Mouse (Mus musculus) testis, postnatal 14 days (tissue): Measurements from ENCODE around the gene Rcc2.

ENCODE experiments used
- DNase-seq: peaks from one replicate; pipeline ENCODE4 v3.0.0; 2021; ENCODE audit warnings: low spot score

Rcc2 gene

DNA sequence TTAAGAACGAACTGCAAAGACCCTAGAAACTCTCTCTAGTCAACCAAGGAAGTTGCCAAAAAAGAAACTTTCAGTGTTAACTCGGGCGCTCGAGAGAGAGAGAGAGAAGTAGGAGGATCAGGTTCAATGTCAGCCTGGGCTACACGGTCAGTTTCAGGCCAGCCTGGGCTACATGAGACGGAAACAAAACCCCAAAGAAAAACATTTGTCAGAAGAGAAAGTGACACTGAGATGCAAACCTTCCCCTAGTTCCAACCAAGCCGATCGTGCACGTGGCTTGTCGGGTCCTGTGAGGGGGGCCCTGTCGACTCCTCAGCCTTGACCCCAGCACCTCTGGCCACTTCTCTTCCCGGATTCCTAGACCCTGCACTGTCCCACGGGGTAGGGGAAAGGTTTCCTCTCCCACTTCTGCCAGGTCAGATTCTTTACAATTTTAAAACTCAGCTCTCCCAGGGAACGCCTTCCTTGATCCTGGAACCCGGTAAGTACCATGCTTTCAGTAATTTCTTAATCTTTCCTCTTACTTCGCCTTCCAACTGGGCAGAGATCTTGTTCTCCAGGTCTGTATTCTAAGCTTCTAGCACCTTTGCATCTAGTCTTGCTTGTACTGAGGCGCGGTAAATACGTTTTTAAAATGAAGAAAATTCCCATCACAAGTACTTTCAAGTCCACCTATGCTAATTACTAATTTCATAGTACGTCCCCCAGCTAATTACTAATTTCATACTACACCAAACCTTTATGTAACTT is at the start of gene Rcc2:
TSS of gene Rcc2 (plus strand) at position 273 of the 750 bp plus-strand sequence.
- DNase-seq: no peak

DNA sequence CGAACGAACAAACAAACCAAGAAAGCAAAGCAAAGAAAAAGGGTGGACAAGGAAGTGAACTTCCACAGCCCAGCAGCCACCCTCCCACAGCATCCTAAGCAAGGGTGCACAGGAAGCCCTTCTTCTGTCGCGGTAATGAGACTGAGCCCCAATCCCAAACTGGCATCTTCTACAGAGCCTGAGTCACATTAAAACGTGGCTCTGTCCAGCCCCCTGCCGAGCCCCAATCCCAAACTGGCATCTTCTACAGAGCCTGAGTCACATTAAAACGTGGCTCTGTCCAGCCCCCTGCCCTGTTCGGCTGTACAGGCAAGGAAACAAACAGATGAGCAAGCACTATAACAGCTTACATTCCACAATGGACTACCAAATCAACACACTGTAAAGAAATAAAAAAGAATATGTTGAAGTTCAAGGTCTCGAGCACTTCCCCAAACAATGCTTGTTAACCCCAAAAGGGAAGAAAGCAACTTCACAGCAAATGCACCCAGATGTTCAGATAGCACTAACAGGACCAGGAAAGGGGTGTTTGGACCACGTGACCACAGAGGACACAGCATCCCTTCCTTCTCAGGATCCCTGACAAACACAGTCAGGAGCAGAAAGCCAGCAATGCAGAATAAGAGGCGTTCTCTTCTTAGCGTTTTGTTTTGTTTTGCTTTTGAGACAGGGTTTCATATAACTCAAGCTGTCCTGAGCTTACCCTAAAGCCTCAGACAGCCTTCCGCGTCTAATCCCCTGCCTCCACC is 46.3 kb upstream of the Rcc2 start:
- DNase-seq: no peak

DNA sequence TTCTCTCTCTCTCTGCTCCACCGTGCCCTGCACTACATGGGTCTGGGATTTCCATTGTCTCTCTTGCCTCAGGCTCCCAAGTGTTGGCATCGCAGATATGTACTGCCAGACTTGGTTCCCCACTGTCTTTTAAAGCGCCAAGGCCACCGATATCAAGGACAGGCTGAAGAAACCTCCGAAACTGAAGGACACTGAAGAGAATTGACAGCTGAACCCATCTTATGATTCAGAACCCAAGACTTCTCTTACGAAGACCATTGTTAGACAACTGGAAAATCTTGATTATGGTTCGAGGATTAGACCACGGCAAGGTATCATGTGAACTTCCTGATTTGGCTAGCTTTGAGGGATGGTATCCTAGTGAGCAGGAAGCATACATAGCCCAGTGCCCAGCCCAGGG is 45.5 kb upstream of the Rcc2 start:
- DNase-seq: no peak

DNA sequence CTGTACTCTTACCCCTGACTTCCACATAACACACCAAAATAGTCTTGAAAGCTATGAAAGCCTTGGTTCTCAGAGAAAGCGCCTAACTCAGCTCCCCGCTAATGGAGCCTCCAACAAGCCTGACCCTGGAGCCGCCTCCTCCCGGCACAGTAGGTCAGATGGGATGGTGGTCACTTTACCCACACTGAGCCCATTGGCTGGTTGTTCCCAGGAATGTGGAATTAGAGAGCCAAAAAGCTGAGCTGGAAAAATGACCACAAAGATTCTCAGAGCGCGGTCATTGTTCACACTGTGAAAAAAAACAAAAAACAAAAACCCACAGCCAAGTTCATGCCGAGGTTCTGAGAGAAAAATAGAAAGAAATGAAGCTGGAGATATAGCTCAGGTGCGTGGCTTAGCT is 43.8 kb upstream of the Rcc2 start:
- DNase-seq: no peak

DNA sequence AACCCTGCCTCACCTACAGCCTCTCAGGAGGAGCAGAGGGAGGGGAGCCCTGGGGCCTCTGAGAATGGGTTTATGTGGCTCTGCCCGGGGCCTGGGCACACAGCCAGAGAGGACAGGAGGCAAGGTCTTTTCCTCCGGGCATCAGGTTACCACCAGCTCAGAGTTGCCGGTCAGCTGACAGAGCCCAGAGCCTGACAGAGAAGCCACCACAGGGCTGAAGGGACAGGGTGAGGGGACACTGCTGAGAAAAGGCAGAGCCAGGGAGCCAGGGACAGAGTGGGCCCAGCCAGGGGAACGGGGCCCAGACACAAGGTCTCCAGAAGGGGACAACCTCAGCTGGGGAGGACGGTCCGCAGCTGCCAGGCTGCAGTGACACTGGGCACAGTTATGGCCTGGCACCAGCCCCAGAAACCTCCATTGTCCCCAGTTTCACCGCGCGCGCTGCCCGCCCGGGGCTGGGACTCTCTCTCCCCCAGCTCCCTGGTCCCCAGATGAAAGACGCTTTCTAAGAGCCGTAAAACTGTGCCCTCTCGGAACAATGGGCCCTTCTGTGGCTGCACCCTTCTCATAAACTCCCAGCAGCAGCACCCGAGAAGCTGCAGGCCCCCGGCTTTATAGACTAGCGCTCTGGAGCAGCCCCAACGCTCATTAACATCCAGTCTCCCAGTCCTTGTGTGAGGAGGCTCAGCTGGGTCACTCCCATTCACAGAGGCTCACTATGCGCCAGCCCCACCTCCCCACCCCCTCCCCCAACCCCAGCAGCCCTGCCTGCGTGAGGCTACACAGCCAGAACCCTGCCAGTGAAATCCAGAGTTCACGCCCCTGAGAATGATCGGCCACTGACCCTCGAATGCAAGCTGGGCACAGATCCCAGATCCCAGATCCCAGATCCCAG is 42.4 kb upstream of the Rcc2 start:
- no peak for DNase-seq

DNA sequence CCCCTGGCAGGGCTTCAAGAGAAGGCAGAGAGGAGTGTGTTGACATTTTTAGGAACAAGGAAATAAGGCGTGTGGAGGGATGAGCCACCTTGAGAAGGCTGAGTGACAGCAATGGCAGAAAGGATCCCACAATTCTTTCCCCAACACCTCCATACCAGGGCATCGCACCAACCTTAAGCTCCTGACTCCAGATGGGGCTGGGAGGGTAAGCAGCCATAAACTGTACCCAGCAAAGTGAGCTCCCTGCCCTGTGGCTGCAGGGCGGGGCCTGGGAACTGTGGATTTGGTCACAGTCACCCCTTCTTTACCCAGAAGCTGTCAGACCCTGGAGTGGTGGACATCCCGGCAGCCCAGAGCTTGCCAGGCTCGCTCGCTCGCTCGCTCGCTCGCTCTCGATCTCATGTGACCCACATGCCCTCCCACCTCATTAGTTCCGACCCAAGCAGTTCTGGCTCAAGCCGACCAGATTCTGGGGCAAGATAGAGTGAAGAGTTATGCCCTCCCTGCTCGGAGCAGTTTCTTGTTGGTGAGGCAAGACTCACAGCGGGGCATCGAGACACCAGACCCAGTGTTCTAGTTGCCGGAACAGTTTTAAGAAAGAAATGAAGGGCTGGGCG is 38.8 kb upstream of the Rcc2 start:
- DNase-seq: no peak

DNA sequence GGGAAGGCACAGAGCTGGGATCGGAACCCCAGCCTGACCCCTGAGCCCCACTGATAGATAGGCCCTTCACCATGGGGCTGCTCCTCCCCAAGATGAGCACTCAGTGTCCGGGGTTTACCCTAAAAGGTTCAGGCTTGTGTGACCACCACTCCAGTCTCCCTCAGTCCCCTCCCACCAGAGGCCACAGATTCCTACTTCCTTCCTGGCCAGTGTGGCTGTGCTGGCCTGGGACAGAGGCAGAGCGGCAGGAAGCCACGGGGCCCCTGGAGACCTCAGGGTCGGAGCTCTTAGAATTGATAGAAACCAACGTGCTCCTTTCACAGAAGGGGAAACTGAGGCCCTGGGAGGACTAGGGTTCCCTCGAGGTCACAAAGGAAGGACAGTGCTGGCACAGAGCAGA is 37.9 kb upstream of the Rcc2 start:
- DNase-seq: no peak

DNA sequence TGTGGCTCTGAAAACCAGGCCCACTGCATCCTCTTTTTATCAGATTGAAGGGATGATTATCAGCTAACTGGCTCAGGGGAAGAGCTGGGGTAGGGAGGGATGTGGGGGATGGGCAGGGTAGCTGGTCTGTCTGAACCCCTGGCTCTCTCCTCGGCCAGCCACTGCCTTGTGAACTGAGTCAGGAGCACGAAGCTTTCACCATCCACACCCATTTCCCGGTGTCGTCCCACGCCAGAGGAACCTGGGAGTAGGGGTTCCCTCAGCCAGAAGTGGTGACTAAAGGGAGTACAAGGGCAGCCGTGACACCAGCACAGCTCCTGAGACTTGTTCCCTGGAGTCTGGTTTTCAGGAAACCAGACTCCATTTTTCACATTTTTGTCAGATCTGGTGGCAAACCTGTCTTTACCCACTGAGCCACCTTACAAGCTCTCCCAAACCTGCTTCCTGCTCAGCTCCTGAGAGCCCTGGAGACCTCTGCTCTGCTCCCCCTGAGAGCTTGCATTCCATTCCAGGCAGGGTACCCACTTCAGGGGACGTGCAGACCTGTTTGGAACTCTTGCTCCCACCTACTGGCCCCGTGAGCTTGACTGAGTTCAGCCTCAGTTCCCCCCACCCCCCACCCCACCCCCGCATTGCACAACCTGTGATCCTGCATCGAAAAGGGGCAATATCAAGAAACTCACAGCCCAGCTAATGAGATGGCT is 37.3 kb upstream of the Rcc2 start:
- DNase-seq: no peak

DNA sequence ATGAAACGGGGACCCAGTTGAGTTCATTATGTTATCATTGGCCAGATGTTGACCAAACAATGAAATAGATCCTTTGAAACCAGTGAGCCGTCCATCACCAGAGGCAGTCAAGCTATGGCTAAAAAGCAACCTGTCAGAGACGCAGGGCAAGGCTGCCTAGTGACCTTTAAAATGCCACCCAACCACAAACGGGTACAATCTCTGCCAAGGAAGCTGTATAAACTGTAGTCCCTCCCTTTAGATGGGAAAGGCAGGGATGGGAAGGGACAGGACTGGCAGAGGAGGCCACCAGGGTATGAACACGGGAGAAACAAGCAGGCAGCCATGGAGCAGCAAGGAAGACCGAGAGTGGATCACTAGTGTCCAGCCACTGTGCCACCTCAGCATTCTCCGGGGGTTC is 35.3 kb upstream of the Rcc2 start:
- no peak for DNase-seq

DNA sequence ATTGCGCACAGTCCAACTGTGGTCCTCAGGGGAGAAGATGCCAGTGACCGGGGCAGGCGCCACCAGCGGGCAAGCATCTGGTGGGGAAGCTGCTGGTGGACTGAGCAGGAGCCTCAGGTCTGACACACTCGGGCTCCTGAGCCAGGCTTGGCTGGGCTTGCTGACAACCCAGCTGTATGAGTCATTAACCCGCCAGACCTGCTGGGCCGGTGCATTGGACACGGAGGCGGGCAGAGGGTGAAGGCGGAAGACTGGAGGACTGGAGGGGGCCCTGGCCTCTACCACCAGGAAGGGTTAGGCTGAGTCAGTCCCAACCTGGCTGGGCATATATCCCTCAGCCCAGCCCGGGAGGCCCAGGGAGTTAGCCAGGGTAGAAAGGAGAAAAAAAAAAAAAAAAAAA is 34.6 kb upstream of the Rcc2 start, which contains the start of gene Arhgef10l:
TSS of gene Arhgef10l (minus strand) at position 253 of the 400 bp plus-strand sequence.
- DNase-seq: no peak

DNA sequence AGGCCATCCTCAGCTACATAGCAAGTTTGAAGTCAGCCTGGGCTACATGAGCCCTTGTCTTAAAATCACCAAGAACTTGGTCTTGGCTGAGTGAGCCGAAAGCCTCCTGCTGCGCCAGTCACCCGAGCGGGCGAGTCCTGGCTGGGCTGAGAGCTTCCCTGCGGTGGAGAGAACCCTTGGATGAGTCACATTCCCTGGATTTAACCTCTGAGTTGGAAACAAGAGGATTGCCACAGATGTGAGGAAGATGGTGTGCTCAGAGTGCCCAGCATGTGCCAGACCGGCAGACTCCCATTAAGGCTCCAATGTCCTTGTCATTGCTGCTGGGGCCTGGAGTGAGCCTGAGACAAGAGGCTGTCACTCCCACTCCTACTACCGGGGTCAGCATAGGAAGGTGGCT is 32.5 kb upstream of the Rcc2 start:
- DNase-seq: no peak

DNA sequence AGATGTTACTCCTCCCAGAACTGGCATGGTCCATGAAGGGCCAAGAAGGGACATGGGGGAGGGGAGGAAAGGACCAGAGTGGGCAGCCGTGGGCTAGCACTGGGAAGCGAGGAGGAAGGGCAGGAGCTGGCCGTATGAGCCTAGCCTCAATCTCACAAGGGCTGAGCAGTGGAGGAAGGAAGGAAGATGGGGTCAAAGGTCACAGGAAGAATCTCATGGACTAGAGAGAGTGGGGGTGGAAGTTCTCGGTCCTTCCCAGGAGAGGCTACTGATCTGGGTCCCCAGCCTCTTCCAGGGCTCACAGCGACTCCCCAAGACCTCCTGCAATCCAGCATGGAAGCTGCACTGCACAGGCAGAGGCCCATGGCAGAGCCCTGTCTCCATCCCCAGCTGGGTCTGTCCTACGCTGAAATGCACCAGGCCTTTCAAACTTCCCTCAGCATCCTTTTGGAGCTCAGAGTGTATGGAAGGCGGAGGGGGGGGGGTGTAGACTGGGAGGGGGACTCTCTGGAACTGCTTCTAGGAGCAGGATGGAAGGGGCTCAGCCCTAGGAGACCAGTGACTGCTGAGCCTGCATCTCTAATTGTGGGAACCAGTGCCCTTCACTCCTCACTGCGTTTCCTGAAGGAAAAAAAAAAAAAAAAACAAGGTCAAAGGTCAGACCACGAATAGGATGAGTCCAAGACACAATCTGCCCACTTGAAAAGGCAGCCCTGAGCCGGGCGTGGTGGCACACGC is 26.6 kb upstream of the Rcc2 start:
- DNase-seq: no peak

DNA sequence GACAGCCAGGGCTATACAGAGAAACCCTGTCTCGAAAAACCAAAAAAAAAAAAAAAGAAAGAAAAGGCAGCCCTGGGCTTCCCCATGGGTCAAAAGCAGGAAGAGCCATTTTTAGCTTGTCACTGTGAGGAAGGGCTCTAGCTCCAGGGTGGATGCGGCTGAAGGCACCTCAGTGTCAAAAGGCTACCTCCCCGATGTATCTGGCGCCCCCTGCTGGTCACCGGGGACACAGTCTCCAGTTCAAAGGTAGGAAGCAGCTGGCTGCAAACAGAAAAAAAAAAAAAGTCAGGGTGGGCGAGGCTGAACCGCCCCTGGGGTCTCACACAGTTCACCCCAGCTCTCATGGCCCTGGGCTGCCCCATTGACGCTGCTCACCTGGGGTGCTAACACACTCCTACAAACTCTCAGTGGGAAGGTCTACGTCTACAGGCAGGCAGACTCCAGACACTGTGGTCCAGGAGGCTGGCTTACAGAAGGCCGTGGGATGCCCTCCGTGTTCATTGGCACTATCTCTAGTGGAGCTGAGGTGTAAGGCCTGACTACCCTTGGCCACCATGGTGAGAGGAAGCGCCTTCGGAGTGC is 25.9 kb upstream of the Rcc2 start:
- DNase-seq: peak; percentile 74

DNA sequence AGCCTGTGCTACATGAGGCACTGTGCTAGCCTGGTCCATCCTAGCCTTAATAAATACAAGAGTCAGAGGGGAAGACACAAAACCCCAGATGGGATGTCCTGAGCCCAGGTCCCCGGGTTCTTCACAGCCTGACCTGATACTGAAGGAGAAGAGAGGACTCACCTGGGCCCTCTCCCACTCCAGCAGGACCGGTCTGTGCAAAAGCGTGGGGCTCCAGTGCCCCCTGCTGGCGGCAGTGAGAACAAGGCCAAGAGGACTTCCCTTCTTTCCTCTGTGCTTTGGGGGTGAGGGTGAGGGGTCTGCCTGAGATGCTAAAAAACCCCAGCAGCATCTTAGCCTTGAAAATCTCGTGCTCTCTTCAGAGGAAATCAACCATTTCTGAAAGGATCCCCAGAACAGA is 21.3 kb upstream of the Rcc2 start:
- no peak for DNase-seq

DNA sequence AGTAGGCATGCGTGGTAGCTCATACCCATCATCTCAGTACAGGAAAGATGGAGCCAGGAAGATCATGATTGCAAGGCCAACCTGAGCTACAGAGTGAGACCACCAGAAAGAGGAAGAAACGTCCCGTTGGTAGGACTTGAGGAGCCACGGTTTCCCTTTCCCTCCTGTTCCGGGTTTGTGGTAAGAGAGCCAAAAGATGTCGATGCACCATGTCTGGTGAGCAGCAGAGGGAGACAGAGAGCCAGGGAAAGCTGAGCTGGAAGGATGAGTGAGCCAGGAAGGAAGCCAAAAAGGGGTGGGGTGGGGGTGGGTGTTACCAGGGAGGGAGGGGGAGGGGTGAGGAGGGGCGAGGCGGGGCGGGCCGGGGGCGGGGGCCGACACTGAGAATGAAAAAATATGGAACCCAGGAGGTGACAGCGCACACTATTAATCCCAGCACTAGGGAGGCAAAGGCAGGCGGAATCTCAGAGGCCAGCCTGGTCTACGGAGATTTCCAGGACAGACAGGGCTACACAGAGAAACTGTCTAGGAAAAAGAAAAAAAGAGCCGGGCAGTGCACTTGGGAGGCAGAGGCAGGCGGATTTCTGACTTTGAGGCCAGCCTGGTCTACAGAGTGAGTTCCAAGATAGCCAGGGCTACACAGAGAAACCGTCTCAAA is 20.5 kb upstream of the Rcc2 start:
- DNase-seq: peak; percentile 64

DNA sequence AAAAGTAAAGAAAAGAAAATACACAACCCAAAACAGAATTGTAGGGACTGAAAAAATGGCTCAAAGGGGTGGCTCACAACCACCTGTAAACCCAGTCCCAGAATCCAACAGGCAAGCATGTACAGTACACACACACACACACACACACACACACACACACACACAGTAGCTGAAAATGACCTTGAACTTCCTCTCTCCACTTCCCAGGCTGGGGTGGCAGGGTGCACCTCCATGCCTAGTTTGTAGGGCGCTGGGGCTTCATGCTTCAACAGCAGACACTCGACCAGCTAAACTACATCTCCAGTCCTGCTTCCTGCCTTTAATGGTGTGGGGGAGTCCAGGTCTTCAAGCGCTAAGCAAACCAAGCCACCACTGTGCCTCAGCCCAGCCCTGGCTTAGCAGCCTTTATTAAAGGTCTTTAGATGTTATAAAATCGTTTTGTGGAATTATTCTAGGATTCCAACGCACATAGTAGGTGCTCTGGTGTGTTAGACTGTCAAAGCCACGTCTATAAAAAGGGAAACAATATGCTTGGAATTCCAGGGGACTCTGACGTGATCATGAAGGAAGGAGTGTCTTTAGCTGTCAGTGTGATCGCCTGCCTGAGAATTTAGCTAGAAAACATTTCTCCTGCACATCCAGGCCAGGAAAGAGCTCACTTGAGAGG is 19.5 kb upstream of the Rcc2 start:
- no peak for DNase-seq

DNA sequence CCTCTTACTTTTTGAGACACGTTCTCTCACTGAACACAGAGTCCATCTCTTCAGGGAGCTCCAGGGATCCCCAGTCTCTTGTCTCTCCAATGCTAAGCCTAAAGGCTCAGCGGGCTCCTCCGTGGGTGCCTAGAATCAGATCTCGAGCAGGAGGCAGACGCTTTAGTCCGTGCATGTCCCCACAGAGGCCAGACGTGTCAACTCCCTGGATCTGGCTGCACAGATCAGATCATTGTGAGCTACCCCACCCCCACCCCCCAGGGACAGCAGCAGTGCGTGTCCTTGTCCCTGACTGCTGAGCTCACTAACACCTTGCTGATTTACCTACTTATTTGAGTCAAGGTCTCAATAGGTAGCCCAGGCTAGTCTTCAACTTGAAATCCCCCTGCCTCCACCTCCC is 16.7 kb upstream of the Rcc2 start:
- no peak for DNase-seq

DNA sequence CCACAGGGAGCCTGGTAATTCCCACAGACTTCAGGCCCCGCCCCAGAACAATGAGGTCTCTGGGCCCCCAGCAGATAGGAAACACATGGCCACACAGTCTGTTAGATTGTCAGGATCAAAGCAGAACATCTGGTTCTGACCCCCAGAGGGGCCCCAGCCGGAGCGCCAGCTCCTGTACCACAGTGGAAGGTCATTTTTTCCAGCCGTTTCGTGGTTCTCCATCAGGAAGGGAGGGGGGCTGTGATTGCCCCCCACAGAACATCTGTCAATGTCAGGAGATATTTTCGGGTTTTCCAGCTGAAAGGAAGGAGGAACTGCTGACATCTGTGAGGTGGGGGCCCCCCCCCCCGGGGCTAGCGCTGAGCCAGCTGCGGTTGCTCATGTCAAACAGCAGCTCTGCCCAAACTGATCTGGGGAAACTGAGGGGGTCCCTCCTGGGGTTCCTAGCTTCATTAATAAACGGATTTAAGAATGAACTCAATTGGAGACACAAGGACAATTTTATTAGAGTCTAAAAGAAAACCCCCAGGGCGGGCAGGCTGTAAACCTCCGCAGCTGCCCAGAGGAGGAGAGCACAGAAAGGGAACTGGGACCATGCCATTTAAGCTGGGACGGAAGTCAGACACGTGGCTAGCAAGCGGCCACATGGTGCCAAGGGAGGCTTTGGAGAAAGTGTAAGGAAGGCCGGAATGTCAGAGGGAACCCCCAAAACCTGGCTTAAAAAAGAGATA is 16.0 kb upstream of the Rcc2 start:
- DNase-seq: no peak

DNA sequence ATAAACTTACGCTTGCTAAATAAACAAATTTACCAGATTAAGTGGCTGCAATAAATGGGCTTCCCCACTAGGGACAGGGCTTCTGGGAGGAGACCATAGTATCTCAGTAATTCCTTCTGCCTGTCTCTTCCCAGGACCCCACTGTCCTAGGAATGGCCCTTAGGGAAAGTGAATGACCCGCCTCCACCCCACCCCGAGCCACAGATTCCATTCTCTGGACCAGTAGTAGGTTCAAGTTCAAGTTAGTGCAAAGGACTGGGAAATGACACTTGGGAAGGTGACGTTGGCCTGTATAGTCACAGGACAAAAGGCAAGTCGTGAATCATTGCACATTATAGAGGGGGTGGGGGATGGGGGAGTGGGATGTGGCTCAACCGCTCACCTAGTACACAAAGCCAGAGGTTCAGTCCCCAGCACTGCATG is 15.4 kb upstream of the Rcc2 start:
- no peak for DNase-seq
